Mouse (Mus musculus) CH12.LX (cell line): ENCODE results near the gene Gmds.

ENCODE experiments used
- BHLHE40 ChIP-seq: IDR thresholded peaks from 2 replicates; pipeline ENCODE4 v1.6.1; 2011; ENCODE audit warnings: mild to moderate bottlenecking, low read depth, low read length, improper control_type of control experiment
- CTCF ChIP-seq, 2 experiments: IDR thresholded peaks in 1 of 2; conservative IDR thresholded peaks in 1 of 2; 2 replicates each; pipeline ENCODE4 v1.5.1; 2011 to 2012; ENCODE audit warnings: low read depth in 2 of 2, low read length in 2 of 2, improper control_type of control experiment in 1 of 2, inconsistent platforms in 1 of 2, mild to moderate bottlenecking in 1 of 2, moderate library complexity in 1 of 2
- ELF1 ChIP-seq: IDR thresholded peaks from 2 replicates; pipeline ENCODE4 v1.6.1; 2014; ENCODE audit warnings: low read depth, mild to moderate bottlenecking, inconsistent platforms, low read length, improper control_type of control experiment
- JUND ChIP-seq: conservative IDR thresholded peaks from 2 replicates; pipeline ENCODE4 v1.6.1; 2011; ENCODE audit warnings: low read depth, low read length, improper control_type of control experiment
- MAX ChIP-seq: IDR thresholded peaks from 2 replicates; pipeline ENCODE4 v1.6.1; 2011; ENCODE audit warnings: low read length, improper control_type of control experiment
- POLR2A ChIP-seq: IDR thresholded peaks from 2 replicates; pipeline ENCODE4 v1.6.1; 2011; ENCODE audit warnings: low read depth, mild to moderate bottlenecking, improper control_type of control experiment, low read length
- TCF12 ChIP-seq: IDR thresholded peaks from 2 replicates; pipeline ENCODE4 v1.6.1; 2014; ENCODE audit warnings: low read depth, mild to moderate bottlenecking, inconsistent platforms, low read length, improper control_type of control experiment

DNA sequence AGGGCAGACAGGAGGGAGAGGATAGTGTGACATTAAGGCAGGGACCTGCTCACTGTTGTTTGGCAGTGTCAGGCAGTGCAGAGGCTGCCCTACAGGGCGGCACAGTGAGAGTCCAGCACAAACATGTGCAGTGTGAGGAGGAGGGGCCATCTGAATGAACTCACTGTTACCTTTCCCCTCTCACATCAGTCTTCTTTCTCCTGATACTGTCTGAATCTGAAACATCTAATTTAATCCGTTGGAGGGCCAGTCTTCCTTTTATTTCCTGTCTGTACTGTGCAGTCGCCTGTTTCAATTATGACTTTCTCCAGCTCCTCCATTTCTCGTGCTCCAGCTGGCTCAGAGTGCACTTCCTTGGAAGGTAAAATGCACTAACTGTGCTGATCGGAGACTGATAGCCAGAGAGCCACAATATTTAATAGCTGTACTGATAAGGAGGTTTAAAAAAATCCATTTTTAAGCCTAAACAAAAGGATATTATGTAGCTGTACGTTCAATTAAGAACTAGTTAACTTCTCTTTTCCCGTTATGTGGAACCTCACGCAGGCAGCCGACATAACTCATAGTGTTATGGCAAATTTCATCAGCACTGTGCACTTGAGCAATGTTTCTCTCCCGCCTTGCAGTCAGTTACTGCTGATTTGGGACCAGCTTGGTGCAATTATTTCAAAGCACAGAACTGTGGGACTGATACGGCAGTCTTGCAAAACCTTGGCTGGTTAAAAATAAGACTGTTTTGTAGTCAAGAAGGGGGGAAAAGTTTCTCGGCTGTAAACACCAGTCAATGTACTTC lies 345.9 kb downstream of the Gmds start:
- TF ChIP-seq POLR2A (no peak), ELF1 (no peak), BHLHE40 (no peak), CTCF (conservative IDR thresholded peaks at IDR 0.05 in 1 of 2, IDR thresholded peaks at IDR 0.05 in 1 of 2; ENCODE audit: low read depth in 2 of 2, low read length in 2 of 2) (no peak), JUND (no peak), MAX (no peak), TCF12 (no peak)
